Mouse (Mus musculus): ENCODE results near the gene Alyref2.

Gene Alyref2

DNA sequence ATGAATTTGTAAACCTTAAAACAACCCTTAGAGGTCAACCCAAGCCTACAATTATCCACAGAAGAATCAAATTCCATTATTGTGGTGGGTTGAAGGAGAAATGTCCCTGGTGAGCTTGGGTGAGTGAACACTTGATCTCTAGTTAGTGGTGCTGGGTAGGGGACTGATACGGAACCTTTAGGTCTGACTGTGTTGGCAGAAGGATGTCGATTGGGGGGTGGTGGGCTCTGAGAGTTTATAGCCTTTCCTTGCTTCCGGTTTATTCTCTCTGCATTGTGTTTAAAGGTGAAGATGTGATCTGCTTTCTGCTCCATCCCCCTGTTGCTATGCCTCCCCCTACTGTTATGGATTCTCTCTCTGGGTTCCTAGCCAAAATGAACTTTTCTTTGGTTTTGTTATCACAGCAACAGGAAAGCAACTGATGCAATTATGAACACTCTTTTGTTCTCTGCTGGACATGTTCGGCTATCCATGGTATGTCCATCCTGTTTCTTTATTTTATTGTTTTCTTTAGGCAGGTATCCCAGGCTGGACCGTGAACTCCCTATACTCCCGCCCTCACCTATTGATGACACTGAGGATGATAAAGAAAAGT is 2.2 kb upstream of the Alyref2 start:
- no peak for DNase-seq (ENCODE audit: extremely low spot score)

DNA sequence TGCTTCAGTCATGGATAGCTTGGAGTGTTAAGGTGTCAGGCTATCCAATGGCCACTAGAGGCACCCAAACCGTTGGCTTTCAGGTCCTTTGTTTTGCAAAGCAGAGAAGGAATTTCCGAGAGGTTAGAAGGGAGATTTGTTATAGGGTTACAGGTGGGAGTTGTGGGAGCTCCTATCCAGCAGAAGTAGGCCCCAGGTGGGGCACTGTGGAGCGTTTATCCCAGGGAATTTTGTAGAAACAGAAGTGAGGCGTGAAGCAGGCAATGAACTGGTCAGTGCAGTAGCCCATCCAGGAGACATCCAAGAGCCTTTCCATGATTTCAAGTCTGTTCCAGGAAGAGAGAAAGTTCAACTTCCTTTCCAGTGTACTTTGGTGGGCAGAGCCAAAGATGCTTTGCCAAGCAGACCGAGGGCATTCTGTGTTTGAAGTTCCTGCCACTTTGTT is 1.6 kb upstream of the Alyref2 start:
- DNase-seq (ENCODE audit: extremely low spot score): peak; percentile 57

DNA sequence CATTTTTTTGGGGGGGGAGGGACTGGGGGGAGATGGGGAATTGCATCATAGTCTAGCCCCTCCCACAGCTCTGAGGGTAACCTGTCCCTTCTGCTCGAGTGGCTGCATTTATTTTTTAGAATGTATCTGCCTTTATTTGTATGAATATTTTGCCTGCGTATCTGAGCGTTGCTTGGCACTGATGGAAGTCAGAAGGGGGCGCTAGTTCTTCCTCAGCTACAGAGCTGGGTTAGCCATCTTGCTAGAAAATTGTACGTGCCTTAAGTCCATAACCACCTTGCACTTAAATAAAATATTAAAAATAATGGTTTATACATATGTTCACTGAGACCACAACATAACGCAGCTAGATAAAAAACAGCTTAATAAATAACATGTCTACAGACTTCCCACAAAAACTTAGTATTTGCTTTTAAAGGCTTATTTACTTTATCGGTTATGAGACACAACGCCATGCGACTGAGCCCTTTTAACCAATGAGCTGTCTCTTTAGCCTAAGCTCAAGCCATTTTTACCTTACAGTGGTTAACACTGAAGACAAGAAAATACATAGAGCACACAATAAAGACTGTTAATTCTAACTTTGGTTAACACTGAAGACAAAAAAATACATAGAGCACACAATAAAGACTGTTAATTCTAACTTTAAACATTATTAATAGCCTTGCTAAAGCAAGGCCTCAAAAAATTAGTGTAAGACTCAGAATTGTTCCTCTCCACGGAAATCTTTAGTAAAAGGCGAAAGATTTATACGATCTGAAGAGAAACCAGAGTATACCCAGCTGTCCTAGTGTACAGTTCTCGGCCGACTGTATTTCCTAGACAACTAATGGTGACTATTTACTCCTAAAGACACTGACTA is 659 bp upstream of the Alyref2 start:
- peak; percentile 81 for DNase-seq (ENCODE audit: extremely low spot score)

DNA sequence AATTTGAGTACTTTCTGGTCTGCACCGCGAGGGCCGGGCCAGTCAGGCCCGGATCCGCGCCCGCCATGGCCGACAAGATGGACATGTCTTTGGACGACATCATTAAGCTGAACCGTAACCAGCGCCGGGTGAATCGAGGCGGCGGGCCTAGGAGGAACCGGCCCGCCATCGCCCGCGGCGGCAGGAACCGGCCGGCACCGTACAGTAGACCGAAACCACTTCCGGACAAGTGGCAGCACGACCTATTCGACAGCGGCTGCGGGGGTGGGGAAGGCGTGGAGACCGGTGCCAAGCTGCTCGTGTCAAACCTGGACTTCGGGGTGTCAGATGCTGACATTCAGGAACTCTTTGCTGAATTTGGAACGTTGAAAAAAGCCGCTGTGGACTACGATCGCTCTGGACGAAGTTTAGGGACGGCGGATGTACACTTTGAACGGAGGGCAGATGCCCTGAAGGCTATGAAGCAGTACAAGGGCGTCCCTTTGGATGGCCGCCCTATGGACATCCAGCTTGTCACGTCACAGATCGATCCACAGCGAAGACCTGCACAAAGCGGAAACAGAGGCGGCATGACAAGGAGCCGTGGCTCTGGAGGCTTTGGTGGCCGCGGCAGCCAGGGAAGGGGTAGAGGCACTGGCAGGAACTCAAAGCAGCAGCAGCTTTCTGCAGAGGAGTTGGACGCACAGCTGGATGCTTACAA is 464 bp downstream of the Alyref2 start:
- DNase-seq (ENCODE audit: extremely low spot score): peak; percentile 79

DNA sequence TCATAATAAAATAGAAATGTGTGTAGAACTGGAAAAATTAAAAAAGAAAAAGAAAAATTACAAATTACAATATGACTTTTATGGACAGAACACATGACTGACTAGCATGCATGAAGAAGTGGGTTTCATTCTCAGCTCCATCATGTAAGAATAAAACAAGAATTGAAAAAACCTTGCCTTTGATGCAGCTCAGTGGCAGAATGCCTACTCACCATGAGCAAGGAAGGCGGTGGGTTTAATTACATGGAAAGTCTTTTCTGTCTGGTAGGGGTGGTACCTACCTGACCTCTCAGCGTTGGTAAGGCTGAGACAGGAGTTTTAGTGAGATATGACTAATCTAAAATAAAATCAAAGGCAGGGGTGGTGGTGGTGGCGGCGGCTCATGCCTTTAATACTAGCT is 1.3 kb downstream of the Alyref2 start:
- DNase-seq (ENCODE audit: extremely low spot score): no peak

DNA sequence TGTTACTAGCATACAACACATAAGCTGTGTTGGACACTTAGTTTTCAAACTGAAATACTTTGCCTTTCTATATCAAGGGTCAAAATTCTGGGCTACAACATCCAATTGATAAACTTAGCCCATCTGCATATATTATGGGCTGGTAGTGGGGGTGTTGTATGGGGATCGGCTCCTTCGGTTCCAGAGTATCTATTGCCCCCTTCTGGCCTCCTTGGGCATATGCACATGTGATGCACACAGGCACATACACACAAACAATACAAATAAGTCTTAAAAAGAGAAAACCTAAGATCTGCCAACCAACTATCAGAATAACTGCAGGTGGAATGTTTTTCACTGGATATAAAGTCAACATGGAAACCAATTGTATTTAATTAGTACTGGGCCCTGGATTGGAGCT is 10.0 kb downstream of the Alyref2 start:
- no peak for DNase-seq (ENCODE audit: extremely low spot score)

DNA sequence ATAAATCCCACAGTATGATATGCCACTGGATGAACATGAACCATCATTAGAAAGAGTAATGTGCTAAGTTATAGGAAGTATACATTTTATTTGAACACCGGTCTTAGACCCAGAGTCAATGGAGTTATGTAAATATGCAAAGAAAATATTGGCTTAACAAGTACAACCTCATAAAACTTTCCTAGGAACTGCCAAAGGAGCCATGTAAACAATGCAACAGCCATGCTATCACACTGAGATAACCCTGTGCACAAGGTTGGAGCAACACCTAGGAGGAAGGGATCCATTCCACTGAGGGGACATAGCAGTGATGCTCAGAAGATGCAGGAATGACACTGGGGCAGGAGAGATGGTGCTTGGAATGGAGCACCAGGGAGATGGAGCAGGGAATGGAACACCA is 10.5 kb downstream of the Alyref2 start:
- no peak for DNase-seq (ENCODE audit: extremely low spot score)

DNA sequence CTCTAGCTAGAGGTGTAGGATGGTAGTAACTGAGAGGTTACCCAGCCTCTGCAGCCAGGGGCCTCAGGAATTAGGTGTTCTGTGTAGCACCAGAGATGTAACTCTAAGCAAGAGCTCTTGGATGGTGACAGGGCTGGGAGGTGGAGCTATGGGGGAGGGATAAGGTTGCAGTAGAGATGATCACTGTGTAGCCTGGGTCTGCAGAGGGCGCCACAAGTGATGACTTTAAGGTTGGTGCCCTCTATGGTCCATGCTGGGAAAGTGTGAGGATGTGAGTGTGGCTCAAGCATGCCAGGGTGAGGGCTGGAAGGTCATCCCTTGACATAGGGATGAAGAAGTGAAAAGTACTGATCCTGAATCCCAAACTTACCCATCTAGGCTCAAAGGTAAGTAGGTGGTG is 11.8 kb downstream of the Alyref2 start:
- no peak for DNase-seq (ENCODE audit: extremely low spot score)

DNA sequence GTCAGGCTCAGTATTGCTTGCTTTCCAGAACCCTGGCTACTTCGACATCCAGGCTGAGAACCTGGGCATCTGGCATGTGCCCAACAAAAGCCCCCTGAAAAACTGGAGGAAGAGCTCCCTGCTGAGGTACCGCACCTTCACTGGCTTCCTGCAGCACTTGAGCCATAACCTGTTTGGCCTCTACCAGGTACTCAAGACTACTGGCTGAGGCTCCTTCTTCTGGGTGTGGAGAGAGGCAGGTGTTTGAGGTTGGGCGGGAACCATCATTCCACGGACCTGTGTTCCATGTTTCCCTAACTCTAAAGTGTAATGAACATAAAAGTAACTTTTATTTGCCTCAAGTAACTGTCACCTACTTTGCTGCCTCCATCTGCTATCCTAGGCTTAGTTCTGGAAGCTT is 12.3 kb downstream of the Alyref2 start:
- DNase-seq (ENCODE audit: extremely low spot score): no peak

DNA sequence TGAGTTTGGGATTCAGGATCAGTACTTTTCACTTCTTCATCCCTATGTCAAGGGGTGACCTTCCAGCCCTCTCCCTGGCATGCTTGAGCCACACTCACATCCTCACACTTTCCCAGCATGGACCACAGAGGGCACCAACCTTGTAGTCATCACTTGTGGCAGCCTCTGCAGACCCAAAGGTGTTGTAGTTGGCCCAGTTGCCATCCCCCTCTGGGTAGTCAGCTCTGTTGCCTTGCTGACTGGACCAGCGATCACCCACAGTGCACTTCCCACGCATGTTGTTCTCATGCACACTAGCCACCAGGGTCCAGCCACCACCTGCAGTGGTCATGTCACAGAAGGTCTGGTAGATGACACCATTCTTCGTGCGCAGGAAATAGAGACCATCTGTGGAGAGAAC is 28.1 kb downstream of the Alyref2 start:
- no peak for DNase-seq (ENCODE audit: extremely low spot score)

DNA sequence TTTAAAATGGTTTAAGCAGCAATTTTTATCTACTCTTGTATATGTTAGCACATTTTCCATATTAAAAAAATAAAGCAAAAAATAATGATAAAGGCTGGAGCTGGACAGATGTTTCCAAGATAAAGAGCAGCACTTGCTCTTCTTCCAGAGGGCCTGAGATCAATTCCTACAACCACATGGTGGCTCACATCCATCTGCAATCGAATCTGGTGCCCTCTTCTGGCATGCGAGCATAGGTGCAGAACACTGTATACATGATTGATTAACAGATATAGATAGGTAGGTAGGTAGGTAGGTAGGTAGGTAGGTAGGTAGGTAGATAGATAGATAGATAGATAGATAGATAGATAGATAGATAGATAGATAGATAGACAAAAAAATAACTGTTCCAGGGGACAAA is 29.6 kb downstream of the Alyref2 start:
- DNase-seq (ENCODE audit: extremely low spot score): no peak

DNA sequence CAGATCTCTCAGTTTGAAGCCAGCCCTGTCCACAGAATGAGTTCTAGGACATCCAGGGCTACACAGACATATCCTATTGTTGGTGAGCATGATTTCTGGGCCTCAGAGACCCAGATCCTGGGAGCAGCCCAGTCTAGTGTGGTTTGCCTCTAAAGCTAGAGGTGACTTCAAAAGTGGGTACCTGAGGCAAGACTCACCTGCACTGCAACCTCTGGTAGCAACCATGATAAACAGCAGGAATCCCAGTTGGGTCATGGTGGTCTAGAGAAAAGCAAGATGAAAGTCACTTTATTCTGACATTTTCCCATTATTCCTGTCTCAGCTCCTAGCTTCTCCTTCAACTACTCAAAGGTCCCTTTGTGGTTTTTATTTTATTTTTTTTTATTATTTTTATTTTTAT is 31.3 kb downstream of the Alyref2 start:
- DNase-seq (ENCODE audit: extremely low spot score): no peak

DNA sequence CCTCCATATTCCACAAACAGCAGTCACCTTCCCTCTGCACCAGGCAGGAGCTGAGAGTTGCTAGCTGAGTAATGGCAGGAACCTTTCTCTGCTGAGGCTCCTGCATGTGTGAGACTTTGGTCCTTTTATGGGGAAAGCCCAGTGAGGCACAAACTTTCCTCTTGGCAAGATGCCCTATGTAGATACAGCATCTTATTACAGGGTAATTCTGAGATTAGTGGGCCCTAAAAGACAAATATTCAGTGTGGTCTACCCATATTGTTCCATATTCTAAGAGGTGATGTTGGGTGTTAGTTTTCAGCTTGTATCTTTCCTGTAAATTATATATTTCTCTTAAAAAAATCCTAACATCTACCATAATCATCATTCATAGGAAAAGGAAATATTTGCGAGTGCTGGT is 31.9 kb downstream of the Alyref2 start, which contains the start of gene Itln1:
Gene Itln1, minus strand, starts transcription at position 101 of the 400 bp plus-strand sequence.
- DNase-seq (ENCODE audit: extremely low spot score): no peak

DNA sequence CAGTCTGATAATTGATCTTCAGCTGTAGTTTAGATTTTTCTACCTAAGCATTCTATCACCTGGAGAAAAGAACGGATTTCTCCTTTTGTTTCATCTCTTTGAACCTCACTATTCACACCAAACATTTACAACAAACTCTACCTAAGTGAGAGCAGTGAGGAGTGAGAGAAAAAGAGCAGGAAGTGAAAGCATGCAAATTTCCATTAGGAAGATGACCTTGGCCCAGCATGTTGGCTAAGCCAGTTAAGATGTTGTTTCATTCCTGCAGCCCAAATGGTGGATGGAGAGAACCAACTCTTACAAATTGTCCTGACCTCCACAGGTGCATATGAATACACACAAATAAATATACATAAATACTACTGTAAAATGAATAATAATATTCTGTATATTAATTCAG is 37.4 kb downstream of the Alyref2 start:
- no peak for DNase-seq (ENCODE audit: extremely low spot score)

DNA sequence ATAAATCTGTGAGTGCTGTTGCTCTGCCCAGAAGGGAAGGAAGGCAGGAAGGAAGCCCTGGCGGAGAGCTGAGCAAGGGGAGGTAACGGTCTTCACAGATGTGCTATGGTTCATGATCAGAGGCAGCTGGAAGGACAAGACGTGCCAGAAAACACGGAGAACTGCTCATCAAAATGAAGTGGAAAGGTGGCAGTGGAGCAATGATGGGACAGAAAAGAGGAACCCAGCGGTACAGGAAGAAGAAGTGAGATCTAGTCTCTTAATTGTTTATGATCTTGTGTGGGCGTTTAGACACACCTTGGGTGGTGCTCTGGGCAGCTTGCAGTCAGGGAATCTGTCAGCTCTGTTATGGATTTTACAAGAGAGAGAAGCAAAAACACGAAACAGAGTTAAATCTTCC is 48.0 kb downstream of the Alyref2 start:
- no peak for DNase-seq (ENCODE audit: extremely low spot score)

DNA sequence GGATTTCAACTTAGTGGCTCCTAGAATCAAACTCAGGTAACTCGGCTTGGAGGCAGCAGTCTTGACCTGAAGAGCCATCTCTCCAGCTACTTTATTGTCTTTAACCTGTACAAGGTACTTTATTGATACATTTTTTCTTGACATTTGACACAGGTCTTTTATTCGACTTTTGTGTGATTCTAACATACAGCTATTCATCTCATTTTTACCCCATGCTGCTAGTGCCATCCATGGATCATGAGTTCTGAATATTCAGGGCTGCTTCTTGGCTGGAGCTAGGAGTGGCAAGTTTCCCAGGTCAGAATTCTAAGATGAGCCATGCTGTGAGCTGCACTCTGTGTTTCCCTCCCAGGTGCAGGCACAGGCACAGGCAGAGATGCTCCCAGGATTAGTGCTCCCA is 49.0 kb downstream of the Alyref2 start:
- no peak for DNase-seq (ENCODE audit: extremely low spot score)

DNA sequence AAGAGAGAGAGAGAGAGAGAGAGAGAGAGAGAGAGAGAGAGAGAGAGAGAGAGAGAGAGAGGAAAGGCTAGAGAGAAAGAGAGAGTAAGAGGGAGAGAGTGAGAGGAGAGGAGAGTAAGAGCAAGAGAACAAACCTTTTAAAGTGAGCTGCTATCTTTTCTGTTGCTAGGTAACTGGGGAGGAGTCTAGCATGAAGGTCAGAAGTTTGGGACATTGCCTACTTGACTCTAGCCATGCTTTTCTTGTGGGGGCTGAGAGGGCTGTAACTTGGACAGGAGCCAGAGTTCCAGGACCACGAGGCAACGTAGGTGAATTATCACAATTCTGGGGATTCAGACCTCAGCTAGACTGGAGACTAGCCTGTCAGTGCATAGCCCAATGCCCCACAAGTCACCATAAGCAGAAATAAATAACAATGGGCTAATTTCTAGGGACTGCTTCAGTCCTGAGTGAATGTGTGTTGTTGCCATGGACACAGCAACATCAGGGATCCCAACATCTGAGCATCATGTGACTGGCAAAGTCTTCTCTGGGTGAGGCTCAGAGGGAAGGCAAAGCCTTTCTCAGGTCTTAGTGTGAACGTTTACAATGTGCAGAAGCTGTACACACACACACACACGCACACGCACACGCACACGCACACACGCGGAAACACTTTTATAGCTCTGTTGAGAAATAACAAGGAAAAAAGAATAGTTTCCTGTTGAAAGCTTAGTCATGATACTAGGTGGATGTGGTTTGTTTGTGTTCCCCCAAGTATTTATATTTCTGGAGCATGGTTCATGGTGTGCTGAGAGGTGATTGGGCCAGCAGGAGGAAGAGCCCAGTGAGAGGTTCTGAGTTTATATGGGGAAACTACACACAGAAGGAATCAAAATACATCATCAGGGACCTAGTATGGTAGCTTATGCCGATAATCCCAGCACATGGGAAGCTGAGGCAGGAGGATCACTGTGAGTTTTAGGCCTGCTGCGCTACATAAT is 50.4 kb downstream of the Alyref2 start:
- peak; percentile 2 for DNase-seq (ENCODE audit: extremely low spot score)

Measured in embryo, embryonic 9.5 days (tissue).